Mouse (Mus musculus): ENCODE data around the gene Mta3. TPM values are rescaled to one million over a fixed set of nuclear protein-coding genes. Genes with fewer than 3 reads are reported as not detected.

Gene Mta3
- polyA plus RNA-seq, 1 experiment from 2014 or later: 71.7 TPM

DNA sequence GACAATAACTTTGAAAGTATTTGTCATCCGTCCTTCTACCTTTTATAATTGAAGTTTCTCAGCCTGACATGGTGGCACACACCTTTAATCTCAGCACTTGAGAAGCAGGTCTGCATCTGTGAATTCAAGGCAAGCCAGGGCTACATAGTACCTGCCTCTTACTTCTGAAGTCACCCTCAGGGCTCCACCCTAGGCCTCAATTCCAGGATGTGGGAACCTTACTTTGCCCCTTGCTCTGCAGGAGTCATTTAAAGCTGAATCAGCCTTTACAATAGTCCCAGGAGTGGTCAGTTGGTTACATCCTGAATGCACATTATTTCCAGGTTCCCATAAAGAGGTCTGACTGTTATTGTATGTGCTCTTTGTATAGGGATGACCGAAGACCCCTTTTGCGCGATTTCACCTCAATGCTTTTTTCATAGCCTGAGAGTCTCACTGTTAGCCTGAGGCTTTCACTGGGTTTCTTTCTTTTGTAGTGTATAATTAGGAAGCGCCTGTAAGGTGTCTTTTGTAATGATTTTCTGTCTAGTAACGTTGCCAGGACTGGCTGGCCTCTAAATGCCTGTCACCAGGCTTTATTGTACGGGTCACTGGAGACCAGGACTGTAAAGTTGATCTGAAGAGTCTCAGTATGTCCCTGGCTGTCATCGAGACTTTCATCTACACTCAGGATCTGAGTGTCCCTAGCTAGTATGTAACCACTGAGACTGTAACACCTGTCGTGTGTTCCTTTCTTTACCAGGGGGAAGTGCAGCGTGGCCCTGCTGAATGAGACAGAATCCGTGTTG lies 47.3 kb downstream of the Mta3 start:
- 92% methylated on average over 11 of the region's 11 CpGs for WGBS (ENCODE audit: missing documents)
- peaks cover 46% of the 10 kb centered on the region; the same call in 1 of the 2 replicates for H3K36me3 ChIP-seq (ENCODE audit: inconsistent target)
- no peak overlapping the region for H3K4me3 ChIP-seq (ENCODE audit: inconsistent target)
- no peaks in the 10 kb centered on the region for H3K79me2 ChIP-seq (ENCODE audit: inconsistent target)
- H3K27ac ChIP-seq: no peak overlapping the region

DNA sequence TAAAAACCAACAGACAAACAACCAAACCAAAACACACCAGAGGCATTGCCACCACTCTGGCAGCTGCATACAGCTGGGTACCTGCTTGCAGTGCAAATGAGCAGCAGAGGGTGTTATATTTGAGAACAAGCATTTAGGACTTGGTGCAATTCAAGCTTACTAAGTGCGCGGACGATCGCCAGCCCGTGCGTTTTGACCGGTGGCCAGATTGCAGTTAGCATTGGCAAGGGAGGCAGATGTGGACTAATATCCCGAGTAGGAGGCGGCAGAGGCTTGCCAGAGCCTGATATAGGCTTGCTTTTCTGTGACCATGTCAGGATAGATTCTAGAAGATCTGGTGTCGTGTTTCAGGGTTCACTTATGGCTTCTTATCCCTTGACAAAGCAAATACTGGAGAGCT lies 52.1 kb downstream of the Mta3 start:
- Histone ChIP-seq H3K4me3 (ENCODE audit: inconsistent target) (no peak overlapping the region), H3K36me3 (ENCODE audit: inconsistent target) (peaks cover 60% of the 10 kb centered on the region; the same call in 1 of the 2 replicates), H3K79me2 (ENCODE audit: inconsistent target) (no peaks in the 10 kb centered on the region), H3K27ac (no peak overlapping the region)
- 94% methylated on average over 10 of the region's 10 CpGs for WGBS (ENCODE audit: missing documents)

DNA sequence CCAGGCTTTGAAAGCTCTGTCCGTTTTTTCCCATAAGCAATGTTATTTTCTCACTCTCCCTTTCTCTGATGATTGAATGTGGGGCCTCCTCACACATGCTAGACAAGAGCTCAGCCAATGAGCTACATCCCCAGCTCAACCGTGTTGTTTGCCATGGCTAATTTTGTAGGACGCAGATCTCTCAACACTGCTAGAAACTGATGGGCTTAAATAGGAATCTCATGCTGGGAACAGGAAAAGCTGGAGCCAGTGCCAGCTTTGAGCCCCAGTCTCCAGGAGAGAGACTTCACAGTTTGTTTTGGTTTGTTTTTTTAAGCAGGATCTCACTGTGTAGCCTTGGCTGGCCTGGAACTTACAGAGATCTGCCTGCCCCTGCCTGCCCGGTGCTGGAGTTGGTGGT lies 53.6 kb downstream of the Mta3 start:
- Histone ChIP-seq H3K36me3 (ENCODE audit: inconsistent target) (peaks cover 56% of the 10 kb centered on the region; the same call in 1 of the 2 replicates), H3K79me2 (ENCODE audit: inconsistent target) (no peaks in the 10 kb centered on the region), H3K27ac (no peak overlapping the region), H3K4me3 (ENCODE audit: inconsistent target) (no peak overlapping the region)
- whole genome bisulfite sequencing (ENCODE audit: missing documents): 99% methylated on average over 4 of the region's 4 CpGs

DNA sequence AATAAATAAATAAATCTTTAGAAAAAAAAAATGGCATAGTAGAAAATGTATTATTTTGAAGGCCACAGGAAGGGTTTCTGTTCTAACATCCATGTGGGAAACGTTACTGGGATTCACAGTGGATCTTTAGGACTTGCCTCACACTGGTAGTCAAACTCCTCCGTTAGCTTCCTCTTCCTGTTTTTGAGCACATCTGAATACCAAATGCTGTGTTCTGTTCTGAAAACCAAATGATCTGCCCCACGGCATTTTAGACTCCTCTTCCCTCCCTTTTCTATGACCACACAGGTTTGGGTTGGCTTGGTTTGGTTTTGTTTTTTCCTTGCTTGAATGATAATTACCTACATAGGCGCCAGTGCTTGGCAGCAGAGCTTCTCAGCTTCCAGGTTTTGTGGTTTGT lies 58.6 kb downstream of the Mta3 start:
- H3K36me3 ChIP-seq (ENCODE audit: inconsistent target): peaks cover 35% of the 10 kb centered on the region

DNA sequence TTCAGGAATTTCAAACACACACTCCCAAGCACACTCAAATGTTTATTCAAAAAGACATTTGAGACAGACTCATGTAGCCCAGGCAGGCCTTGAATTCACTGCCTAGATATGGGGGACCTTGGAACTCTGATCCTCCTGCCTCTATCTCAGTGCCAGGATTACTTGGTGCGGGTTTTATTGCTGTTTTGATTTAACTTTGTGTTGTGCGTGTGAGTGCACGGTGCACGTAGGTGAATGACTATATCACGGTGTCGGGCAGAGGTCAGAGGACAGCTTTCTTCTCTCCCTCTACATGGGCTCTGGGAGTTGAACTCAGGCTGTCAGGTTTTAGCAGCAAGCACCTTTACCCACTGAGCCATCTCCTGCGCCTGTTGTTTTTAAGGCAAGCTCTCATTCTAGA lies 61.1 kb downstream of the Mta3 start:
- Histone ChIP-seq H3K4me3 (ENCODE audit: inconsistent target) (no peak overlapping the region), H3K36me3 (ENCODE audit: inconsistent target) (peaks cover 41% of the 10 kb centered on the region), H3K79me2 (ENCODE audit: inconsistent target) (no peaks in the 10 kb centered on the region), H3K27ac (no peak overlapping the region)
- 94% methylated on average over 6 of the region's 7 CpGs for WGBS (ENCODE audit: missing documents)

More for the DNA sequence above, 58.6 kb downstream of the Mta3 start:
- H3K79me2 ChIP-seq (ENCODE audit: inconsistent target): no peaks in the 10 kb centered on the region
- H3K4me3 ChIP-seq (ENCODE audit: inconsistent target): no peak overlapping the region
- H3K27ac ChIP-seq: no peak overlapping the region
- WGBS (ENCODE audit: missing documents): 29% methylated on average over 4 of the region's 4 CpGs

DNA sequence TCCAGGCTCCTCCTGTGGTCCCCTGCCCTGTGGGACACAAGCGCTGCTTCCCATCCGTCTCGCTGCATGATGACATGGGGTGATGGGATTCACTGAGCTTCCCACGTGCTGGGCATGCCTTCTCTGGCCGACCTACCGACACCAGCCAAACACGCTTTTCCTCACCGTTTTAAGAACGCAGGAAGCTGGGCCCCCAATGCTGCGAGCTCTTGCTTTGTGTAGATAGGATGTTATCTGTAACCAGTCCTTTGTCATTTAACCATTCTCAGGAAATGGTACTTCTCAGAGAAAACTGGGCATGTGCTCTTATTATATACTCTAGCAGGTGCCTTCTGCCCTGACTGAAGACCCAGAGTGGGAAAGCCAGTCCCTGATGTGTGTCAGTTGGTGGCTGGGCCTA lies 62.3 kb downstream of the Mta3 start:
- H3K4me3 ChIP-seq (ENCODE audit: inconsistent target): no peak overlapping the region
- H3K79me2 ChIP-seq (ENCODE audit: inconsistent target): no peaks in the 10 kb centered on the region
- no peak overlapping the region for H3K27ac ChIP-seq
- WGBS (ENCODE audit: missing documents): 60% methylated on average over 10 of the region's 10 CpGs
- H3K36me3 ChIP-seq (ENCODE audit: inconsistent target): peaks cover 31% of the 10 kb centered on the region

DNA sequence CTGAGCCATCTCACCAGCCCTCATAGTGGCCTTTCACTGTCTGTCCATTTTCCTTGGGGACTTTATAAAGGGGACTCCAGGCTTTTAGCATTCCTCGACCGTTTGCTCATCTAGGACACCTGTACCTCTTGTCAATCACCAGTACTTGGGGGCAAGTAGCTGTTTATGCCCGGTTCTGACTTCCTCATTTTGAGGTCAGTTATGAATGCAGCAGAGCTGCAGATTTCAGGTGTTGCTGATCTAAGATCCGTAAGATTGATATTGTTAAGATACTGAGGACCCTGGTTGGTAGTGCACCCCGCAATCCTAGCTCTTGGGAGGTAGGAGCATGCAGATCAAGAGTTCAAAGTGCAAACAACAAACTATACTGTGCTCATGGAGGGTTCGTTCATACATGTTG lies 64.4 kb downstream of the Mta3 start:
- H3K4me3 ChIP-seq (ENCODE audit: inconsistent target): no peak overlapping the region
- H3K27ac ChIP-seq: no peak overlapping the region
- H3K36me3 ChIP-seq (ENCODE audit: inconsistent target): peaks cover 29% of the 10 kb centered on the region
- WGBS (ENCODE audit: missing documents): 42% methylated on average over 6 of the region's 6 CpGs
- no peaks in the 10 kb centered on the region for H3K79me2 ChIP-seq (ENCODE audit: inconsistent target)

DNA sequence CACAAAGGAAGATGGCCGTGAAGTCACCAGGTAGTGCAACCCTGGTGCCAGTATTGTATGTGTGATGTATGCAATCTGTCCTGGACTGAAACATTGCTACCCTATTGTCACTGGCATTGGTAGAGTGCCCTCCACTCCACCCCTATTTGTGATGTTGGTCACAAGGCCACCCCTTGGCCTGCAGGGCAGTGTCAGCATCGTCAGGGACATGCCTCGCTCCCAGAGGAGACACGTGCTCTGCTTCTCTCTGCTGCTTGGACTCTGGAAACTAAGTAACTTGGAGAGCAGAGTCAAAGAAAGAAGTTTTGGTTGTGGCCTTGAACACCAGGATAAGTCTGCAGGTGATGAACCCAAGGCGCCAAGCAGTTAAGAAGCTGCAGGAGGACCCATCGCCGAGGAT lies 65.0 kb downstream of the Mta3 start:
- no peak overlapping the region for H3K27ac ChIP-seq

DNA sequence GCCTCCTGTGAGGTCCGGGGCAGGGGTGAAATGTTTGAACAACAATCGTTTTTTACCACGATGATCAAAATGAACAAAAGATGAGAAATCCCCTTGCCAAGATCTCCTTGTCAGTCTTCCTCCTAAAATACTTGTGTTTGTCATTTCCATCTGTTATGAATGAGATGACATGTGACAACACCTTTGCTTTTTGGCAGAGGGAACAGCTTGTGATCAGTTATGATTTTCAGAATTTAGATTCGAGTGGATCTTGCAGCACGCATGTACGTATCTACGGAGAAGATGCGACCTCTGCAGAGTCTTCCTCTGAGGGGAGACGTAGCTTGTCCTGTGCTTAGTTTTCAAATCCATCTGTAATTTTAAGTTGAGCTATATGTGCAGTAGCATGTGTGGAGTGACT lies 66.1 kb downstream of the Mta3 start:
- 88% methylated on average over 9 of the region's 9 CpGs for WGBS (ENCODE audit: missing documents)
- Histone ChIP-seq H3K36me3 (ENCODE audit: inconsistent target) (peaks cover 35% of the 10 kb centered on the region), H3K27ac (no peak overlapping the region), H3K79me2 (ENCODE audit: inconsistent target) (no peaks in the 10 kb centered on the region), H3K4me3 (ENCODE audit: inconsistent target) (no peak overlapping the region)

More for the DNA sequence above, 65.0 kb downstream of the Mta3 start:
- Histone ChIP-seq H3K79me2 (ENCODE audit: inconsistent target) (no peaks in the 10 kb centered on the region), H3K36me3 (ENCODE audit: inconsistent target) (peaks cover 34% of the 10 kb centered on the region), H3K4me3 (ENCODE audit: inconsistent target) (no peak overlapping the region)
- WGBS (ENCODE audit: missing documents): 91% methylated on average over 7 of the region's 7 CpGs

DNA sequence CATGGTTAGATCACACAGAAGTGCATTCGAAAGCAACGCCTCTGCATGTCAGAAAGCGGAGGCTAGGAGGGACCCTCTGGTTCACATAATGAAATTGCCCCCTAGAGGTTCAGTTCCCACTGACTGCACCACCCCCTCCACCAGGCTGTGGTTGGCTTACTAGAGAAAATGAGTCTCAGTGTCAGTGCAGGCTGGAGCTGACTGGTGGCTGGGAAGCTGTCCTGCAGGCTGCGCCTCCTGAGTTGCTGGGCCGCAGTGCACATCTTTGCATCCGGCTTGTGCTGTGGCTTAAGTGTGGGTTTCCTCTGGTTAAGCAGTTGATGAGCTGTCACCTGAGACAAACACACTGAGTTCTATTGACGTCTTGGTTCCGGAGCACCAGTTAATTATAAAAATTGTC lies 66.7 kb downstream of the Mta3 start:
- Histone ChIP-seq H3K27ac (no peak overlapping the region), H3K79me2 (ENCODE audit: inconsistent target) (no peaks in the 10 kb centered on the region), H3K4me3 (ENCODE audit: inconsistent target) (no peak overlapping the region), H3K36me3 (ENCODE audit: inconsistent target) (peaks cover 29% of the 10 kb centered on the region)
- WGBS (ENCODE audit: missing documents): 47% methylated on average over 7 of the region's 8 CpGs

DNA sequence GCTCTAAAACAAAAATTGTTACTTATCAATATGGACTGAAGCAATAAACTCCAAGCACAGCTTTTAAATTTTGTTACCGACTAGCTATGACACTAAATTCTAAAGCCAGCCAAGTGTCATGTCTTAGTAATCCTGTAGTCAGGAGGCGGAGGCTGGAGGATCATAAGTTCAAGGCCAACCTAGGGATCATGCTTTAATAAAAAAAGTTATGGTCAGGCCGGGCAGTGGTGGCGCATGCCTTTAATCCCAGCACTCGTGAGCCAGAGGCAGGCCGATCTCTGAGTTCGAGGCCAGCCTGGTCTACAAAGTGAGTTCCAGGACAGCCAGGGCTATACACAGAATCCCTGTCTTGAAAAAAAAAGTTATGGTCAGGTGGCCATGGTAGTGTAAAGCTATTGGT lies 71.0 kb downstream of the Mta3 start:
- Histone ChIP-seq H3K79me2 (ENCODE audit: inconsistent target) (no peaks in the 10 kb centered on the region), H3K27ac (no peak overlapping the region), H3K36me3 (ENCODE audit: inconsistent target) (peaks cover 19% of the 10 kb centered on the region), H3K4me3 (ENCODE audit: inconsistent target) (no peak overlapping the region)
- 97% methylated on average over 7 of the region's 7 CpGs for WGBS (ENCODE audit: missing documents)

DNA sequence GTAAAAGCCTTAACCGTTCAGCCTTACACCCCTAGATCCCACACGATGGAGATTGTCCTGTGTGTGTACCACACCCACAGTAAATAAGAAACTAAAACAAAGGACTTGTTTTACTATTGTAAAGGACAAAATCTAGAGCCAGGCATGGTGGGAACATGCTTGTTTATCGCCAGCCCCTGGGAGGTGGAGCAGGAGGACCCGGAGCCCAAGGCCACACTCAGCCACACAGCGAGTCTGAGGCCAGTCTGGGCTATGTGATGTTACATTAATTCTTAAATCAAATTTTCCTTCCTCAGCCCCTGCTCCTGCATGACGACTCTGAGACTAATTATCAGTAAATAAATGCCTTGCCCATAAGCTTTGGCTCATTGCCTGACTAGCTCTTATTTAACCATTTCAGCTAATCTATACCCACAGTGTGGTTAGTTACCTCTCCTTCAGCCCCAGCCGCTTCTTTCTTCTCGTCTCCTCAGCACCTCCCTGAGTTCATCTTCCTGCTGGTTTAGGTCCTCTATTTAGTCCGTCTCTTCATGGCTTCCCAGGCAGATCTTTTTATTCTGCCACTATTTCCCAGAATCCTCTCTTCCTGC lies 71.6 kb downstream of the Mta3 start:
- Histone ChIP-seq H3K79me2 (ENCODE audit: inconsistent target) (no peaks in the 10 kb centered on the region), H3K27ac (no peak overlapping the region), H3K36me3 (ENCODE audit: inconsistent target) (peaks cover 22% of the 10 kb centered on the region), H3K4me3 (ENCODE audit: inconsistent target) (no peak overlapping the region)
- WGBS (ENCODE audit: missing documents): 83% methylated on average over 9 of the region's 9 CpGs

DNA sequence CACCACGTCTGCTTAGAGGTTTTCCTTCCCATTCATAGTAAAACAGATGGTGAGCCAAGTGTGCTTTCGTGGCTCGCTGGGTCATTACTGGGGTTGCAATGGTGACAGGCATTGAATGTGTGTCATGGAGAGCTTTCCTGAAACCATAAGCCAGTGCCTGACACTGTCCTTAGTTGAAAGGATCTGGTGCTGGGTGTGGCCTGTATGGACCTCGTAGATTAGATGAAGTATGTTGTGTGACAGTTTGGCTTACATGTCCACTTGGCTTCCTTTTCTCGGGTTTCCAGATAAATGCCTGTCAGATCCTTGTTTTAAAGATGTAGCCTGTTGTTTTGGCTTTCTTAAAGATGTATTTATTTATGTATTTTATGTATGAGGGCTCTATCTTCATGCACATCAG lies 74.3 kb downstream of the Mta3 start:
- Histone ChIP-seq H3K36me3 (ENCODE audit: inconsistent target) (peaks cover 32% of the 10 kb centered on the region), H3K4me3 (ENCODE audit: inconsistent target) (no peak overlapping the region), H3K79me2 (ENCODE audit: inconsistent target) (no peaks in the 10 kb centered on the region), H3K27ac (no peak overlapping the region)
- 76% methylated on average over 5 of the region's 5 CpGs for WGBS (ENCODE audit: missing documents)

DNA sequence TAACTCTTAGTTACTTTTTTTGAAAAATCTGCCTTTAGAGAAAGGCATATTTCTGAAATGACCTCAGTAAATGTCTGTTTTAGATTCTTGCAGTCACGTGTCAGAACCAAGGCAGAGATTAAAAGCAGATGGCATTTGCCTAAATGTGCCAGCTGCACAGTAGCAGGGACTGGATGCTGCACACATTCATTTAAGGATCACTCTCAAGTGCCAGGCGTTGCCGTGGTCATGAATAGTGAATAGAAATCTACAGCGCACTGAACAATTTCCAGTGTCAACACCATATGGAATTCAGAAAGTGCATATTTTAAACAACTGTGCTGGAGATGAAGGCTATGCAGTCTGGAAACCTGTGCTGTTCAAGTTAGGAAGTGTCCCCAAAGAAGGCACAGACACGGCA lies 76.8 kb downstream of the Mta3 start:
- 92% methylated on average over 5 of the region's 5 CpGs for WGBS (ENCODE audit: missing documents)
- H3K36me3 ChIP-seq (ENCODE audit: inconsistent target): peaks cover 13% of the 10 kb centered on the region; the same call in 1 of the 2 replicates

DNA sequence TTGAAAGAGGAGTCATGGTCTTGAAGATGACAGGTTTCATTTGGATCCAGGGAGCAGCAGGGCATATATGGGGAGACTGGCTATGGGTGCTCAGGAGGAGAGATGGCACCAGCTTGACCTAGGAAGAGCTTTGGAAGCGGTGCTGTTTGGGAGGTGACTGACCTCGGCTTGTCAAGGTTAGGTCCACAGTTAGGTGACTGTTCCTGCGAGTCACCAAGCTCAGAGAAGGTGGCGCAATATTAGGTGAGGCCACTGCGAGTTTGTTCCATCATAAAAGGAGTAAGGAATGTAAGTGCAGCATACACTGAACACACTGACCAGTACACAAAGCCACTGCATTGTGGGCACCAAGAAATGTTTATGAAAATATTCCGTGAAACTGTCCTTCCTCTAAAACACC lies 80.5 kb downstream of the Mta3 start:
- 78% methylated on average over 6 of the region's 6 CpGs for WGBS (ENCODE audit: missing documents)
- H3K27ac ChIP-seq: no peak overlapping the region
- H3K36me3 ChIP-seq (ENCODE audit: inconsistent target): peaks cover 26% of the 10 kb centered on the region; the same call in 1 of the 2 replicates
- H3K79me2 ChIP-seq (ENCODE audit: inconsistent target): no peaks in the 10 kb centered on the region
- no peak overlapping the region for H3K4me3 ChIP-seq (ENCODE audit: inconsistent target)

More for the DNA sequence above, 76.8 kb downstream of the Mta3 start:
- Histone ChIP-seq H3K27ac (no peak overlapping the region), H3K79me2 (ENCODE audit: inconsistent target) (no peaks in the 10 kb centered on the region), H3K4me3 (ENCODE audit: inconsistent target) (no peak overlapping the region)

Data from macrophage (primary cell).